Mouse (Mus musculus): Measurements from ENCODE around the gene 4930548H24Rik. TPM values are rescaled to one million over a fixed set of nuclear protein-coding genes. Genes with fewer than 3 reads are reported as not detected.
"Not testable (repeated sequence)": the region's sequence is repeated elsewhere in the genome, so short reads cannot be mapped to it uniquely, and the experiment has no call there.

Gene 4930548H24Rik
- total RNA-seq, 1 experiment: 2.4 TPM

- Histone ChIP-seq H3K9ac (ENCODE audit: insufficient read depth, low read depth, low read length, poor library complexity, severe bottlenecking) (peak overlapping the region; percentile 97), H3K9me3 (ENCODE audit: control insufficient read depth, insufficient read depth, low read depth, low read length) (no peaks in the 10 kb centered on the region), H3K27ac (ENCODE audit: insufficient read depth, low read depth, low read length, poor library complexity, severe bottlenecking) (peak overlapping the region; percentile 1; the same call in 1 of the 2 replicates), H3K4me3 (ENCODE audit: insufficient read depth in 1 of 2, low read depth in 1 of 2, low read length in 2 of 2, poor library complexity in 1 of 2, severe bottlenecking in 1 of 2) (peak overlapping the region; percentile 97 to 99), H3K4me1 (ENCODE audit: control insufficient read depth in 2 of 2, insufficient read depth in 2 of 2, low read length in 2 of 2, poor library complexity in 1 of 2) (peaks cover 0 to 8% of the 10 kb centered on the region in 2 experiments; a peak in 2 of 4 replicates), H3K36me3 (ENCODE audit: control insufficient read depth, insufficient read depth, low read length, poor library complexity, severe bottlenecking) (peaks cover 13% of the 10 kb centered on the region)
- no peak for DNase-seq (ENCODE audit: low read depth, low spot score)
- TF ChIP-seq HCFC1 (IDR thresholded peaks at IDR 0.05; ENCODE audit: borderline replicate concordance, insufficient read depth, low read length) (no peak), CHD2 (IDR thresholded peaks at IDR 0.05; ENCODE audit: low read depth, low read length) (no peak), MAFK (IDR thresholded peaks at IDR 0.05; ENCODE audit: insufficient read depth, low read depth, low read length) (no peak), ZNF384 (IDR thresholded peaks at IDR 0.05; ENCODE audit: low read depth, low read length) (no peak)
- in situ Hi-C loops (cut with MboI; ENCODE audit: low sequenced_read_pairs in 2 of 2, unreplicated experiment in 2 of 2): no loop called here
Measured at GRCm38 (mm10) chr5:31527117-31527680, 41.7 kb downstream of the 4930548H24Rik start.

DNA sequence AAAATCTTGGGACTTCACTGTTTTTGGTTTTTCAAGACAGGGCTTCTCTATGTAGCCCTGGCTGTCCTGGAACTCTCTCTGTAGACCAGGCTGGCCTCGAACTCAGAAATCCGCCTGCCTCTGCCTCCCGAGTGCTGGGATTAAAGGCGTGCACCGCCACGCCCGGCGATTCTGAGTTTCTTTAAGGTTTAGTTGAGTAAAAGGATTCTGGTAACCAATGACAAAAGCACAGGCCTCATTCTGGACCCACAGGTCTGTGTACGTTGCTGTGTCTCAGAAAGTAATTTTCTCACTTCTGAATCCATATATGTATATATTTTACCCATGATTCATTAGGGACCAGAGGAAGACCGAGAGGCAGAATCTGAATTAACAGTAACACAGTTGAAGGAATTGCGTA, 42.2 kb downstream of the 4930548H24Rik start, which contains the start of gene Supt7l:
TSS of gene Supt7l (minus strand) at position 101 of the 400 bp plus-strand sequence.
- H3K9me3 ChIP-seq (ENCODE audit: control insufficient read depth, insufficient read depth, low read depth, low read length); H3K4me1 ChIP-seq (ENCODE audit: control insufficient read depth in 2 of 2, insufficient read depth in 2 of 2, low read length in 2 of 2, poor library complexity in 1 of 2); DNase-seq (ENCODE audit: low read depth, low spot score); in situ Hi-C loops (cut with MboI; ENCODE audit: low sequenced_read_pairs in 2 of 2, unreplicated experiment in 2 of 2): not testable (repeated sequence)
- Histone ChIP-seq H3K4me3 (ENCODE audit: insufficient read depth in 1 of 2, low read depth in 1 of 2, low read length in 2 of 2, poor library complexity in 1 of 2, severe bottlenecking in 1 of 2) (peak within 1 kb of the TSS; percentile 97 to 99), H3K27ac (ENCODE audit: insufficient read depth, low read depth, low read length, poor library complexity, severe bottlenecking) (peak within 1 kb of the TSS; percentile 1; the same call in 1 of the 2 replicates), H3K9ac (ENCODE audit: insufficient read depth, low read depth, low read length, poor library complexity, severe bottlenecking) (peak within 1 kb of the TSS; percentile 97), H3K36me3 (ENCODE audit: control insufficient read depth, insufficient read depth, low read length, poor library complexity, severe bottlenecking) (peaks cover 11% of the 10 kb centered on the region)

GRCm38 (mm10) chr5:31528560-31528959, 43.0 kb downstream of the 4930548H24Rik start:
- no peak for DNase-seq (ENCODE audit: low read depth, low spot score)
- in situ Hi-C loops (cut with MboI; ENCODE audit: low sequenced_read_pairs in 2 of 2, unreplicated experiment in 2 of 2): no loop called here
- no peak overlapping the region for H3K27ac ChIP-seq (ENCODE audit: insufficient read depth, low read depth, low read length, poor library complexity, severe bottlenecking)
- H3K4me3 ChIP-seq (ENCODE audit: insufficient read depth in 1 of 2, low read depth in 1 of 2, low read length in 2 of 2, poor library complexity in 1 of 2, severe bottlenecking in 1 of 2): no peak overlapping the region
- no peak overlapping the region for H3K9ac ChIP-seq (ENCODE audit: insufficient read depth, low read depth, low read length, poor library complexity, severe bottlenecking)
- H3K4me1 ChIP-seq (ENCODE audit: control insufficient read depth in 2 of 2, insufficient read depth in 2 of 2, low read length in 2 of 2, poor library complexity in 1 of 2): peaks cover 0 to 6% of the 10 kb centered on the region in 2 experiments; a peak in 2 of 4 replicates
- TF ChIP-seq MAFK (IDR thresholded peaks at IDR 0.05; ENCODE audit: insufficient read depth, low read depth, low read length): no peak
- TF ChIP-seq CHD2 (IDR thresholded peaks at IDR 0.05; ENCODE audit: low read depth, low read length): no peak
- no peak for TF ChIP-seq ZC3H11A (IDR thresholded peaks at IDR 0.05; ENCODE audit: borderline replicate concordance, low read depth, low read length)
- TF ChIP-seq HCFC1 (IDR thresholded peaks at IDR 0.05; ENCODE audit: borderline replicate concordance, insufficient read depth, low read length): no peak
- TF ChIP-seq ZNF384 (IDR thresholded peaks at IDR 0.05; ENCODE audit: low read depth, low read length): no peak
- H3K9me3 ChIP-seq (ENCODE audit: control insufficient read depth, insufficient read depth, low read depth, low read length): no peaks in the 10 kb centered on the region
- H3K36me3 ChIP-seq (ENCODE audit: control insufficient read depth, insufficient read depth, low read length, poor library complexity, severe bottlenecking): peaks cover 10% of the 10 kb centered on the region

DNA sequence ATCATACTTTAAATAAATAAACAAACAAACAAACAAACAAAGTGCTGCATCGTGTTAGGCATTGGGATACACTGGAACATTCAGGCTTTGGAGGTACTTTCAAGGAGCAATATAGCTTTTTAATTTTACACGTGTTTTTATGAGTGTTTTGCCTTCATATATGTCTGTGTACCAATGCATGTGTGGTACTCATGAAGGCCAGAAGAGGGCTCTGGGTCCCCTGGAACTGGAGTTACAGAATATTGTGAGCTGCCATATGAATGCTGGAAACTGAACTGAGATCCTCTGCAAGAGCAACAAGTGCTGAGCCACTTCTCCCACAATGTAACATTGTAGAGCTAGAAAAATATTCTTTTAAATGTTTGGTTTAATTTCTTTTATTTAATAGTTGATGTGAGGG, 49.7 kb downstream of the 4930548H24Rik start:
- no peak overlapping the region for H3K4me3 ChIP-seq (ENCODE audit: insufficient read depth in 1 of 2, low read depth in 1 of 2, low read length in 2 of 2, poor library complexity in 1 of 2, severe bottlenecking in 1 of 2)
- no peak for TF ChIP-seq ZC3H11A (IDR thresholded peaks at IDR 0.05; ENCODE audit: borderline replicate concordance, low read depth, low read length)
- TF ChIP-seq MAFK (IDR thresholded peaks at IDR 0.05; ENCODE audit: insufficient read depth, low read depth, low read length): no peak
- no peak for TF ChIP-seq ZNF384 (IDR thresholded peaks at IDR 0.05; ENCODE audit: low read depth, low read length)
- TF ChIP-seq HCFC1 (IDR thresholded peaks at IDR 0.05; ENCODE audit: borderline replicate concordance, insufficient read depth, low read length): no peak
- no peak for TF ChIP-seq CHD2 (IDR thresholded peaks at IDR 0.05; ENCODE audit: low read depth, low read length)
- H3K4me1 ChIP-seq (ENCODE audit: control insufficient read depth in 2 of 2, insufficient read depth in 2 of 2, low read length in 2 of 2, poor library complexity in 1 of 2): no peaks in the 10 kb centered on the region
- no peak overlapping the region for H3K27ac ChIP-seq (ENCODE audit: insufficient read depth, low read depth, low read length, poor library complexity, severe bottlenecking)
- H3K9ac ChIP-seq (ENCODE audit: insufficient read depth, low read depth, low read length, poor library complexity, severe bottlenecking): no peak overlapping the region
- no peaks in the 10 kb centered on the region for H3K9me3 ChIP-seq (ENCODE audit: control insufficient read depth, insufficient read depth, low read depth, low read length)
- in situ Hi-C loops (cut with MboI; ENCODE audit: low sequenced_read_pairs in 2 of 2, unreplicated experiment in 2 of 2): no loop called here
- H3K36me3 ChIP-seq (ENCODE audit: control insufficient read depth, insufficient read depth, low read length, poor library complexity, severe bottlenecking): peaks cover 20% of the 10 kb centered on the region
- DNase-seq (ENCODE audit: low read depth, low spot score): no peak

Other genes starting within 250 kb of the 4930548H24Rik start
- gene Nrbp1, start 244.9 kb upstream of the 4930548H24Rik start, total RNA-seq (2012; rRNA removed): 42.4 and 53.1 TPM in 2 replicates
- not detected in 2 replicates for gene Gm9970, start 244.5 kb upstream of the 4930548H24Rik start, total RNA-seq (2012; rRNA removed)
- 10.5 and 24.6 TPM in 2 replicates for gene Krtcap3, start 234.0 kb upstream of the 4930548H24Rik start, total RNA-seq (2012; rRNA removed)
- 26.9 and 38.1 TPM in 2 replicates for gene Ift172, start 194.6 kb upstream of the 4930548H24Rik start, total RNA-seq (2012; rRNA removed)
- 14.2 and 23.2 TPM in 2 replicates for gene Fndc4, start 189.7 kb upstream of the 4930548H24Rik start, total RNA-seq (2012; rRNA removed)
- 0.04 TPM in 1 of 2 replicates, not detected in the other for gene Gckr, start 188.3 kb upstream of the 4930548H24Rik start, total RNA-seq (2012; rRNA removed)
- 29.5 and 32.3 TPM in 2 replicates for gene Zfp512, start 33.3 kb upstream of the 4930548H24Rik start, total RNA-seq (2012; rRNA removed)
- gene Gpn1, start 9.0 kb downstream of the 4930548H24Rik start, total RNA-seq (2012; rRNA removed): 69.7 and 82.8 TPM in 2 replicates
- gene Slc4a1ap, start 41.3 kb downstream of the 4930548H24Rik start, total RNA-seq (2012; rRNA removed): 26.5 and 30.2 TPM in 2 replicates
- 22.4 and 24.8 TPM in 2 replicates for gene Supt7l, start 42.1 kb downstream of the 4930548H24Rik start, total RNA-seq (2012; rRNA removed)
- 170 and 172 TPM in 2 replicates for gene Mrpl33, start 111.2 kb downstream of the 4930548H24Rik start, total RNA-seq (2012; rRNA removed)
- gene Rbks, start 211.9 kb downstream of the 4930548H24Rik start, total RNA-seq (2012; rRNA removed): 2.1 and 2.2 TPM in 2 replicates
- 33.9 and 43.1 TPM in 2 replicates for gene Babam2, start 211.9 kb downstream of the 4930548H24Rik start, total RNA-seq (2012; rRNA removed)